Mouse (Mus musculus) forebrain, postnatal 0 days (tissue): ENCODE data around the gene Soat2. TPM values are rescaled to one million over a fixed set of nuclear protein-coding genes. Genes with fewer than 3 reads are reported as not detected.
A peak's percentile ranks its signal among the peaks of the same experiment; 100 is the strongest.

ENCODE experiments used
- ATAC-seq: fragments of 200-750 bp; cut with Nextera tagmentation; 2 replicates; pipeline ENCODE4 v1.8.0; 2017; ENCODE audit warnings: mild to moderate bottlenecking, moderate library complexity
- DNase-seq: peaks from one replicate; pipeline ENCODE4 v3.0.0-alpha.2; 2015
- H3K27ac ChIP-seq: fragments of 300-500 bp; sonication (generic); 2 replicates; pipeline ENCODE4 v1.5.1; 2014; ENCODE audit warnings: low read depth, mild to moderate bottlenecking, antibody characterized with exemption, low read length, moderate library complexity, mixed read lengths
- H3K27me3 ChIP-seq: fragments of 300-500 bp; sonication (generic); 2 replicates; pipeline ENCODE4 v1.6.1; 2014; ENCODE audit warnings: mild to moderate bottlenecking, low read length, mixed read lengths; ENCODE audit not compliant: insufficient read depth
- H3K36me3 ChIP-seq: fragments of 300-500 bp; sonication (generic); 2 replicates; pipeline ENCODE4 v1.6.1; 2014; ENCODE audit warnings: mild to moderate bottlenecking, moderate library complexity; ENCODE audit not compliant: insufficient read depth
- H3K4me1 ChIP-seq: fragments of 300-500 bp; sonication (generic); 2 replicates; pipeline ENCODE4 v1.6.1; 2014; ENCODE audit warnings: antibody characterized with exemption; ENCODE audit not compliant: insufficient read depth
- H3K4me2 ChIP-seq: fragments of 300-500 bp; sonication (generic); 2 replicates; pipeline ENCODE4 v1.6.1; 2014; ENCODE audit warnings: low read depth, mild to moderate bottlenecking, moderate library complexity
- H3K4me3 ChIP-seq: fragments of 300-500 bp; sonication (generic); 2 replicates; pipeline ENCODE4 v1.5.1; 2014; ENCODE audit warnings: low read depth, low read length, mixed read lengths
- H3K9ac ChIP-seq: fragments of 300-500 bp; sonication (generic); 2 replicates; pipeline ENCODE4 v1.6.1; 2014; ENCODE audit warnings: mild to moderate bottlenecking
- H3K9me3 ChIP-seq: fragments of 300-500 bp; sonication (generic); 2 replicates; pipeline ENCODE4 v1.6.1; 2016; ENCODE audit warnings: low read length
- CTCF ChIP-seq: sonication (generic); IDR thresholded peaks from 2 replicates; pipeline ENCODE4 v1.5.1; 2016; ENCODE audit warnings: antibody characterized with exemption, control low read depth, low read depth
- WGBS: fragments of 180-500 bp; shearing (Covaris S2); extraction: QIAGEN DNeasy Blood & Tissue Kit; methylation state at CpG from one replicate; pipeline ENCODE4 v1.1.7; 2014; 5-methylcytosine and 5-hydroxymethylcytosine counted together
- polyA plus RNA-seq: library from polyadenylated mRNA; unstranded; fragments of >200 nt; fragmentation: Nextera tagmentation; extraction: Ambion mirVana; gene quantifications from 2 replicates; pipeline ENCODE4 v1.2.1, GENCODE M21; 2015
- total RNA-seq: library from RNA; depleted of rRNA; stranded (reverse); fragments of >200 nt; gene quantifications from 2 replicates; pipeline ENCODE4 v1.2.3, GENCODE M21; 2014; rRNA removed

Soat2 gene
- total and polyA plus RNA-seq, 2 experiments from 2014 or later: 0.10 to 0.12 TPM

DNA sequence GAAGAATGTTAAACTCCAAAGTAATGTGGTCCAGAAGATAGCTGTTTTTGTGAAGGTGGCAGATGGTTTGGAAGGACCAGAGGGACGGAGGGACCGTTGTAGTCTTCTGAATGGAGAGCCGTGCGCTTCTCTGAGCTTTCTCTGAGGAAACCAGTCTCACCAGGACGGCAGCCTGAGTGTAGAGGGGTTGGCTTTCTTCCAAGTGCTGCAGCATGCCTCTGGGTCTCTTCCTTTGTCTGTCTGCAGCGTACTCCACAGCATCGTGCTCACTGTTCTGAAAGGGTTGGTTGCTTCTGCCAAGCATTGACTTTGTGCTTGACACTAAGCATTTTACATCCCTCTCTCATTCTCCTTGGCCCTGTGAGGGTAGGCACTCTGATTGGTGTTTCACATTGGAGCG, 55.5 kb downstream of the Soat2 start:
- H3K9ac ChIP-seq: peak overlapping the region; percentile 40

DNA sequence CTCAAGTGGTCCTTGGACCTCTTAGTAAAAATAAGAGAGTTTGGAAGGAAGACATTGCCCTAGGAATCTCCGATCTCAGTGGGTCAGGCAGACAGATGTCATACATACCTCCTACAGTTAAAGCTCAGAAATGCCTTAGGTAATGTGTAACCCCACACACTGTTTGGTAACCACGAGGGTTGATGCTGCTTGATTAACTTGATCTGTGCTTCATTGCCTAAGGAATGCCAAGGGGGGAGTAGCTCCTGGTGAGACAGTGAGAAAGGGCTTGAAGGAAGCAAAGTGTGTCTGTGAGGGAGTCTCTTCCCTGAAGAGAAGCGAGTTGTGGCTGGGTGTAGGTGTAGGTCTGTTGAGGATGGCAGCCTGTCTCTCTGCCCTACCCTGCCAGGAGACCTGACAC, 57.0 kb downstream of the Soat2 start:
- no peak overlapping the region for H3K9ac ChIP-seq
- ATAC-seq: no peak
- no peak overlapping the region for H3K4me3 ChIP-seq
- H3K27me3 ChIP-seq: no peaks in the 10 kb centered on the region
- DNase-seq: no peak
- peaks cover 50% of the 10 kb centered on the region for H3K36me3 ChIP-seq
- TF ChIP-seq CTCF: no peak
- WGBS: 75% methylated on average over 3 of the region's 3 CpGs
- no peaks in the 10 kb centered on the region for H3K9me3 ChIP-seq
- no peak overlapping the region for H3K4me2 ChIP-seq
- H3K4me1 ChIP-seq: peaks cover 13% of the 10 kb centered on the region
- no peak overlapping the region for H3K27ac ChIP-seq

More for the DNA sequence above, 55.5 kb downstream of the Soat2 start:
- H3K4me2 ChIP-seq: peak overlapping the region; percentile 68
- H3K27ac ChIP-seq: peak overlapping the region; percentile 50; the same call in 1 of the 2 replicates
- H3K27me3 ChIP-seq: no peaks in the 10 kb centered on the region
- peak; percentile 73 for DNase-seq
- H3K9me3 ChIP-seq: no peaks in the 10 kb centered on the region
- ATAC-seq: peak; percentile 15
- H3K4me3 ChIP-seq: peak overlapping the region; percentile 93
- 15% methylated on average over 8 of the region's 8 CpGs for WGBS
- TF ChIP-seq CTCF: no peak
- peaks cover 13% of the 10 kb centered on the region for H3K4me1 ChIP-seq
- peaks cover 38% of the 10 kb centered on the region for H3K36me3 ChIP-seq

DNA sequence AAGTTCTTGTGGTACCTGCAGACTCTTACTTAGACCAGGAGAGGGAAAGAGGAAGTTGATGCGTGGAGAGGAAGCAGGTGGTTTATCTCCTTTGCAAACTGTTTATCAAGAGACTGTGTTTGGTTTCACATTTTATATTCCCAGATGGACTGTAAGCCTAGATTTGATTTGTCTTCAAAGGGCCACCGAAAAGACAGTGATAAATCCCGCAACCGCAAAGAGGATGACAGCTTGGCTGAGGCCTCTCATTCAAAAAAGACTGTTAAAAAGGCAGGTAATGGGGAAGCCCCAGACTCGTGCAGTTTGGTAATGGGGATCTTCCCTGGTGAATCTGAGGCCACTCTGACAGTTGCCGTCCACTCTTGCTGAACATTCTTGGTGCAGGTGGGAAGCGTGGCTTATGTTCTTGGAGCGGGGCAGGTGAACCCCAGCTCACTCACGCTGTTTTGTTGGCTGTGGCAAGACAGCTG, 57.8 kb downstream of the Soat2 start:
- no peak for TF ChIP-seq CTCF
- peaks cover 58% of the 10 kb centered on the region for H3K36me3 ChIP-seq

DNA sequence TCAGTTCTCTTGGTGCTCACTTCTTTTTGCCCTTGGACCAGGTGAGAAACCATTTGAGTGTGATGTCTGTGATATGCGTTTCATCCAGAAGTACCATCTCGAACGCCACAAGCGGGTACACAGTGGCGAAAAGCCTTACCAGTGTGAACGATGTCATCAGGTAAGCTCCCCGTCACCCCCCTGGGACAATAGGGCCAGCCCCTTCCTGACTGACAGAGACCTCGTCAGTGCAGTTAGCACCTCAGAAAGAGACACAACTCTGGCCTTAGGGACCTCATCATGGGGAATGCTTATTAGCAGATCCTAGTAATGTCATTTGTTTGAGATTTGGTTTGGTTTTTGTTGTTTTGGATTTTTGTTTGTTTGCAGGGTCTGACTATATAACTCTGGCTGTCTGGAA, 58.8 kb downstream of the Soat2 start:
- WGBS: 87% methylated on average over 8 of the region's 8 CpGs
- H3K27me3 ChIP-seq: no peaks in the 10 kb centered on the region

More for the DNA sequence above, 57.8 kb downstream of the Soat2 start:
- Histone ChIP-seq H3K27me3 (no peaks in the 10 kb centered on the region), H3K4me1 (peaks cover 13% of the 10 kb centered on the region), H3K9ac (no peak overlapping the region), H3K9me3 (no peaks in the 10 kb centered on the region), H3K4me2 (no peak overlapping the region), H3K4me3 (no peak overlapping the region), H3K27ac (no peak overlapping the region)
- ATAC-seq: no peak
- DNase-seq: no peak
- WGBS: 91% methylated on average over 9 of the region's 9 CpGs

DNA sequence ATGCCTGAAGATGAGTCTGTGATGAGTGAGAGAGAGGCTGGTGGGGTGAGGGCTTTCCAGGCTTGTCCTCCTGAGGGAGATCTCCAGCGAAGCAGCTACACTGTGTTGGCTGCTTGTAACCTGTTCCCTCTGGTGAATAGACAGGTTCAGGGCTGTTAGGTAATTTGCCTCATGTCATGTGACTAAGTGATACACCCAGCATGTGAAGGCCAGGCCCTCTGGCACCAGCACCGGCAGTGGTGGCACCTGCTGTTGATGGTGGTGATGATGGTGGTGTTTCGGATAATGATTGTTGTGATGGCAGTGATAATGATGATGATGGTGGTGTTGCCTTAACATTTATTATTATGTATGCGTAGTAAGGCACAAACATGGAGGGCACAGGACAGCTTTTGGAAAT, 60.5 kb downstream of the Soat2 start:
- Histone ChIP-seq H3K9ac (no peak overlapping the region), H3K27ac (no peak overlapping the region), H3K27me3 (no peaks in the 10 kb centered on the region), H3K4me3 (no peak overlapping the region), H3K9me3 (no peaks in the 10 kb centered on the region), H3K4me2 (no peak overlapping the region), H3K4me1 (peaks cover 5% of the 10 kb centered on the region; the same call in 1 of the 2 replicates), H3K36me3 (peaks cover 77% of the 10 kb centered on the region)
- ATAC-seq (no peak), DNase-seq (no peak)
- no peak for TF ChIP-seq CTCF
- WGBS: 90% methylated on average over 4 of the region's 4 CpGs

More for the DNA sequence above, 58.8 kb downstream of the Soat2 start:
- Histone ChIP-seq H3K4me3 (no peak overlapping the region), H3K9ac (no peak overlapping the region), H3K27ac (no peak overlapping the region), H3K36me3 (peaks cover 67% of the 10 kb centered on the region), H3K9me3 (no peaks in the 10 kb centered on the region), H3K4me2 (no peak overlapping the region), H3K4me1 (peaks cover 13% of the 10 kb centered on the region)
- ATAC-seq: no peak
- no peak for TF ChIP-seq CTCF
- no peak for DNase-seq

DNA sequence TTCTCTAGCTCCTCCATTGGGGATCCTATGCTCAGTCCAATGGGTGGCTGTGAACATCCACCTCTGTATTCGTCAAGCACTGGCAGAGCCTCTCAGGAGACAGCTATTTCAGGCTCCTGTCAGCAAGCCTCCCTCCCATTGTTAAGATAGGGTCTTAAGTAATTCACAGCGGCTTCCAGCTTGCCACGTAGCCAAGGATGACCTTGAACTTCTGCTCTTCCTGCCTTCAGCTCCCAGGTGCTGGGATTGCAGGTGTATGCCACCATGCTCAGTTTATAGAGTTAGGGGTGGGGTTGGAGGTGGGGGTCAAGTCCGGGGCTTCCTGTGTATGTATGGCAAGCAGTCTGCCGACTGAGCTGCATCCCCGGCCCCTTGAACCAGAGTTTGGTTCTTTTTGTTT, 61.6 kb downstream of the Soat2 start:
- Histone ChIP-seq H3K9me3 (no peaks in the 10 kb centered on the region), H3K36me3 (peaks cover 82% of the 10 kb centered on the region), H3K27ac (no peak overlapping the region), H3K4me3 (no peak overlapping the region), H3K27me3 (no peaks in the 10 kb centered on the region), H3K4me2 (no peak overlapping the region), H3K4me1 (no peaks in the 10 kb centered on the region), H3K9ac (no peak overlapping the region)
- TF ChIP-seq CTCF: no peak
- DNase-seq (no peak), ATAC-seq (no peak)
- WGBS: 90% methylated on average over 6 of the region's 6 CpGs

Other genes with a start within 250 kb of the Soat2 start
- gene Krt4, start 225.8 kb upstream of the Soat2 start, total RNA-seq: not detected in 2 replicates
- gene Krt4, start 225.8 kb upstream of the Soat2 start, polyA plus RNA-seq: not detected in 2 replicates
- gene Krt79, start 210.2 kb upstream of the Soat2 start, total RNA-seq: 0.14 and 0.31 TPM in 2 replicates
- 0.34 and 0.44 TPM in 2 replicates for gene Krt79, start 210.2 kb upstream of the Soat2 start, polyA plus RNA-seq
- not detected in 2 replicates for gene Krt78, start 196.2 kb upstream of the Soat2 start, total RNA-seq
- gene Krt78, start 196.2 kb upstream of the Soat2 start, polyA plus RNA-seq: not detected in 2 replicates
- gene Krt8, start 146.0 kb upstream of the Soat2 start, total RNA-seq: 1.5 and 2.2 TPM in 2 replicates
- 3.1 and 3.9 TPM in 2 replicates for gene Krt8, start 146.0 kb upstream of the Soat2 start, polyA plus RNA-seq
- gene Krt18, start 122.3 kb upstream of the Soat2 start, total RNA-seq: 3.4 and 4.3 TPM in 2 replicates
- gene Krt18, start 122.3 kb upstream of the Soat2 start, polyA plus RNA-seq: 7.0 and 9.5 TPM in 2 replicates
- gene Eif4b, start 76.8 kb upstream of the Soat2 start, total RNA-seq: 187 and 194 TPM in 2 replicates
- gene Eif4b, start 76.8 kb upstream of the Soat2 start, polyA plus RNA-seq: 69.7 and 72.8 TPM in 2 replicates
- 7.0 and 8.4 TPM in 2 replicates for gene Tns2, start 50.1 kb upstream of the Soat2 start, total RNA-seq
- gene Tns2, start 50.1 kb upstream of the Soat2 start, polyA plus RNA-seq: 2.8 and 5.0 TPM in 2 replicates
- gene Spryd3, start 14.3 kb upstream of the Soat2 start, total RNA-seq: 90.6 and 110 TPM in 2 replicates
- 76.5 and 95.6 TPM in 2 replicates for gene Spryd3, start 14.3 kb upstream of the Soat2 start, polyA plus RNA-seq
- 11.4 and 12.2 TPM in 2 replicates for gene Igfbp6, start 6.2 kb upstream of the Soat2 start, total RNA-seq
- 8.1 and 10.3 TPM in 2 replicates for gene Igfbp6, start 6.2 kb upstream of the Soat2 start, polyA plus RNA-seq
- gene Zfp740, start 52.7 kb downstream of the Soat2 start, total RNA-seq: 67.2 and 83.2 TPM in 2 replicates
- 20.0 and 29.7 TPM in 2 replicates for gene Zfp740, start 52.7 kb downstream of the Soat2 start, polyA plus RNA-seq
- gene Csad, start 54.2 kb downstream of the Soat2 start, total RNA-seq: 46.2 and 47.8 TPM in 2 replicates
- 25.9 and 29.9 TPM in 2 replicates for gene Csad, start 54.2 kb downstream of the Soat2 start, polyA plus RNA-seq
- gene Itgb7, start 81.4 kb downstream of the Soat2 start, total RNA-seq: 0.31 and 2.4 TPM in 2 replicates
- gene Itgb7, start 81.4 kb downstream of the Soat2 start, polyA plus RNA-seq: 0.50 and 0.75 TPM in 2 replicates
- gene Rarg, start 107.0 kb downstream of the Soat2 start, total RNA-seq: 6.5 and 12.3 TPM in 2 replicates
- 4.5 and 4.6 TPM in 2 replicates for gene Rarg, start 107.0 kb downstream of the Soat2 start, polyA plus RNA-seq
- gene Gm9918, start 120.0 kb downstream of the Soat2 start, total RNA-seq: 0.15 TPM in 1 of 2 replicates, not detected in the other
- gene Gm9918, start 120.0 kb downstream of the Soat2 start, polyA plus RNA-seq: not detected in 2 replicates
- 33.2 and 39.3 TPM in 2 replicates for gene Mfsd5, start 128.9 kb downstream of the Soat2 start, total RNA-seq
- gene Mfsd5, start 128.9 kb downstream of the Soat2 start, polyA plus RNA-seq: 63.0 and 63.7 TPM in 2 replicates
- gene Espl1, start 145.7 kb downstream of the Soat2 start, total RNA-seq: 2.7 and 9.6 TPM in 2 replicates
- gene Espl1, start 145.7 kb downstream of the Soat2 start, polyA plus RNA-seq: 1.5 and 2.3 TPM in 2 replicates
- 177 and 262 TPM in 2 replicates for gene Pfdn5, start 175.6 kb downstream of the Soat2 start, total RNA-seq
- gene Pfdn5, start 175.6 kb downstream of the Soat2 start, polyA plus RNA-seq: 518 and 621 TPM in 2 replicates
- 46.4 and 54.2 TPM in 2 replicates for gene Myg1, start 181.2 kb downstream of the Soat2 start, total RNA-seq
- gene Myg1, start 181.2 kb downstream of the Soat2 start, polyA plus RNA-seq: 80.2 and 85.7 TPM in 2 replicates
- gene Aaas, start 200.2 kb downstream of the Soat2 start, total RNA-seq: 25.5 and 27.9 TPM in 2 replicates
- gene Aaas, start 200.2 kb downstream of the Soat2 start, polyA plus RNA-seq: 31.6 and 33.4 TPM in 2 replicates
- 0.92 and 2.1 TPM in 2 replicates for gene Sp7, start 216.7 kb downstream of the Soat2 start, total RNA-seq
- 0.30 and 0.35 TPM in 2 replicates for gene Sp7, start 216.7 kb downstream of the Soat2 start, polyA plus RNA-seq